Mouse (Mus musculus) lung, embryonic 15.5 days (tissue): ENCODE results near the gene Plekhg1. TPM values are rescaled to one million over a fixed set of nuclear protein-coding genes. Genes with fewer than 3 reads are reported as not detected.

Experiments
- ATAC-seq: fragments of 200-750 bp; cut with Nextera tagmentation; 2 replicates; pipeline ENCODE4 v1.8.0; 2017; ENCODE audit warnings: moderate number of reproducible peaks, borderline replicate concordance; ENCODE audit not compliant: low FRiP score, low TSS enrichment; ENCODE audit errors: extremely low read depth
- H3K27ac ChIP-seq: fragments of 300-500 bp; sonication (generic); 2 replicates; pipeline ENCODE4 v1.5.1; 2015; ENCODE audit warnings: moderate library complexity, mild to moderate bottlenecking, inconsistent platforms
- H3K27me3 ChIP-seq: fragments of 300-500 bp; sonication (generic); 2 replicates; pipeline ENCODE4 v1.6.1; 2015; ENCODE audit warnings: inconsistent platforms
- H3K36me3 ChIP-seq: fragments of 300-500 bp; sonication (generic); 2 replicates; pipeline ENCODE4 v1.6.1; 2015; ENCODE audit warnings: inconsistent platforms
- H3K4me1 ChIP-seq: fragments of 300-500 bp; sonication (generic); 2 replicates; pipeline ENCODE4 v1.6.1; 2015; ENCODE audit warnings: inconsistent platforms
- H3K4me2 ChIP-seq: fragments of 300-500 bp; sonication (generic); 2 replicates; pipeline ENCODE4 v1.6.1; 2015; ENCODE audit warnings: inconsistent platforms, mild to moderate bottlenecking, moderate library complexity
- H3K4me3 ChIP-seq: fragments of 300-500 bp; sonication (generic); 2 replicates; pipeline ENCODE4 v1.5.1; 2015; ENCODE audit warnings: mild to moderate bottlenecking, inconsistent platforms
- H3K9ac ChIP-seq: fragments of 300-500 bp; sonication (generic); 2 replicates; pipeline ENCODE4 v1.6.1; 2015; ENCODE audit warnings: inconsistent platforms
- H3K9me3 ChIP-seq: fragments of 300-500 bp; sonication (generic); 2 replicates; pipeline ENCODE4 v1.6.1; 2016; ENCODE audit warnings: inconsistent platforms
- WGBS: fragments of 180-500 bp; shearing (Covaris S2); methylation state at CpG from one replicate; pipeline ENCODE4 v1.1.7; 2015; 5-methylcytosine and 5-hydroxymethylcytosine counted together
- polyA plus RNA-seq: library from polyadenylated mRNA; unstranded; fragments of >200 nt; fragmentation: Nextera tagmentation; extraction: Ambion mirVana; gene quantifications from 2 replicates; pipeline ENCODE4 v1.2.1, GENCODE M21; 2015

Plekhg1 gene
- polyA plus RNA-seq, 1 experiment from 2014 or later: 9.9 TPM

- Histone ChIP-seq H3K9ac (no peak overlapping the region), H3K36me3 (no peaks in the 10 kb centered on the region)
- ATAC-seq: no peak
Observed at GRCm38 (mm10) chr10:3715302-3715943, 24.7 kb upstream of the Plekhg1 start.

GRCm38 (mm10) chr10:3718021-3718865 is 21.9 kb upstream of the Plekhg1 start:
- Histone ChIP-seq H3K27ac (peak overlapping the region; percentile 79), H3K27me3 (no peaks in the 10 kb centered on the region), H3K36me3 (no peaks in the 10 kb centered on the region), H3K4me2 (peak overlapping the region; percentile 25; the same call in 1 of the 2 replicates), H3K9ac (no peak overlapping the region), H3K4me1 (peaks cover 7% of the 10 kb centered on the region; the same call in 1 of the 2 replicates), H3K9me3 (no peaks in the 10 kb centered on the region), H3K4me3 (peak overlapping the region; percentile 6; the same call in 1 of the 2 replicates)
- 52% methylated on average over 16 of the region's 16 CpGs for WGBS
- ATAC-seq: peak; percentile 82

More at GRCm38 (mm10) chr10:3715302-3715943, 24.7 kb upstream of the Plekhg1 start:
- WGBS: 88% methylated on average over 3 of the region's 3 CpGs
- Histone ChIP-seq H3K9me3 (no peaks in the 10 kb centered on the region), H3K27ac (no peak overlapping the region), H3K4me3 (no peak overlapping the region), H3K4me2 (no peak overlapping the region), H3K4me1 (peaks cover 7% of the 10 kb centered on the region; the same call in 1 of the 2 replicates), H3K27me3 (no peaks in the 10 kb centered on the region)

GRCm38 (mm10) chr10:3720296-3720695 is 19.9 kb upstream of the Plekhg1 start:
- H3K4me2 ChIP-seq: no peak overlapping the region
- ATAC-seq: no peak
- no peaks in the 10 kb centered on the region for H3K9me3 ChIP-seq
- peaks cover 7% of the 10 kb centered on the region; the same call in 1 of the 2 replicates for H3K4me1 ChIP-seq
- no peak overlapping the region for H3K27ac ChIP-seq
- no peaks in the 10 kb centered on the region for H3K27me3 ChIP-seq
- no peaks in the 10 kb centered on the region for H3K36me3 ChIP-seq
- H3K4me3 ChIP-seq: no peak overlapping the region
- H3K9ac ChIP-seq: no peak overlapping the region
- WGBS: 68% methylated on average over 2 of the region's 2 CpGs

- H3K27ac ChIP-seq: no peak overlapping the region
- no peak for ATAC-seq
Observed at GRCm38 (mm10) chr10:3722339-3722738, 17.8 kb upstream of the Plekhg1 start.

GRCm38 (mm10) chr10:3724665-3725064 is 15.5 kb upstream of the Plekhg1 start:
- H3K9ac ChIP-seq: no peak overlapping the region
- no peaks in the 10 kb centered on the region for H3K4me1 ChIP-seq
- no peak overlapping the region for H3K4me2 ChIP-seq
- H3K9me3 ChIP-seq: no peaks in the 10 kb centered on the region
- no peaks in the 10 kb centered on the region for H3K27me3 ChIP-seq
- no peaks in the 10 kb centered on the region for H3K36me3 ChIP-seq
- no peak for ATAC-seq
- no peak overlapping the region for H3K4me3 ChIP-seq
- 41% methylated on average over 1 of the region's 1 CpGs for whole genome bisulfite sequencing
- no peak overlapping the region for H3K27ac ChIP-seq

More at GRCm38 (mm10) chr10:3722339-3722738, 17.8 kb upstream of the Plekhg1 start:
- Histone ChIP-seq H3K4me3 (no peak overlapping the region), H3K36me3 (no peaks in the 10 kb centered on the region), H3K4me2 (no peak overlapping the region), H3K9ac (no peak overlapping the region), H3K4me1 (peaks cover 7% of the 10 kb centered on the region; the same call in 1 of the 2 replicates), H3K9me3 (no peaks in the 10 kb centered on the region), H3K27me3 (no peaks in the 10 kb centered on the region)
- 37% methylated on average over 2 of the region's 2 CpGs for WGBS

- Histone ChIP-seq H3K4me2 (no peak overlapping the region), H3K9me3 (no peaks in the 10 kb centered on the region), H3K36me3 (no peaks in the 10 kb centered on the region), H3K4me3 (no peak overlapping the region), H3K4me1 (no peaks in the 10 kb centered on the region), H3K27me3 (no peaks in the 10 kb centered on the region), H3K27ac (no peak overlapping the region), H3K9ac (no peak overlapping the region)
- ATAC-seq: no peak
- WGBS: 69% methylated on average over 3 of the region's 3 CpGs
Observed at GRCm38 (mm10) chr10:3729666-3730065, 10.5 kb upstream of the Plekhg1 start.

- no peaks in the 10 kb centered on the region for H3K27me3 ChIP-seq
- H3K4me3 ChIP-seq: no peak overlapping the region
- no peaks in the 10 kb centered on the region for H3K4me1 ChIP-seq
- no peaks in the 10 kb centered on the region for H3K9me3 ChIP-seq
- no peak overlapping the region for H3K9ac ChIP-seq
- H3K4me2 ChIP-seq: no peak overlapping the region
- no peaks in the 10 kb centered on the region for H3K36me3 ChIP-seq
- WGBS: 37% methylated on average over 4 of the region's 4 CpGs
- ATAC-seq: no peak
- no peak overlapping the region for H3K27ac ChIP-seq
Observed at GRCm38 (mm10) chr10:3730314-3730713, 9.8 kb upstream of the Plekhg1 start.

- WGBS: 59% methylated on average over 3 of the region's 3 CpGs
- Histone ChIP-seq H3K9ac (no peak overlapping the region), H3K27me3 (no peaks in the 10 kb centered on the region), H3K27ac (no peak overlapping the region), H3K4me1 (peaks cover 4% of the 10 kb centered on the region; the same call in 1 of the 2 replicates), H3K36me3 (no peaks in the 10 kb centered on the region), H3K4me2 (no peak overlapping the region), H3K9me3 (no peaks in the 10 kb centered on the region), H3K4me3 (no peak overlapping the region)
- no peak for ATAC-seq
Observed at GRCm38 (mm10) chr10:3737034-3737433, 3.1 kb upstream of the Plekhg1 start.

- no peaks in the 10 kb centered on the region for H3K36me3 ChIP-seq
Observed at GRCm38 (mm10) chr10:3740504-3741388, 582 bp downstream of the Plekhg1 start.

GRCm38 (mm10) chr10:3741791-3742190 is 1.6 kb downstream of the Plekhg1 start:
- no peak for ATAC-seq
- peak overlapping the region; percentile 53 for H3K4me3 ChIP-seq
- no peak overlapping the region for H3K27ac ChIP-seq
- no peaks in the 10 kb centered on the region for H3K9me3 ChIP-seq
- H3K27me3 ChIP-seq: no peaks in the 10 kb centered on the region
- H3K9ac ChIP-seq: peak overlapping the region; percentile 22; the same call in 1 of the 2 replicates
- H3K36me3 ChIP-seq: no peaks in the 10 kb centered on the region
- H3K4me1 ChIP-seq: peaks cover 17% of the 10 kb centered on the region
- H3K4me2 ChIP-seq: peak overlapping the region; percentile 76
- 15% methylated on average over 5 of the region's 5 CpGs for WGBS

More at GRCm38 (mm10) chr10:3740504-3741388, 582 bp downstream of the Plekhg1 start:
- ATAC-seq: peak; percentile 76
- Histone ChIP-seq H3K4me3 (peak overlapping the region; percentile 53), H3K9ac (peak overlapping the region; percentile 47), H3K4me1 (peaks cover 11% of the 10 kb centered on the region), H3K9me3 (no peaks in the 10 kb centered on the region), H3K4me2 (peak overlapping the region; percentile 76), H3K27me3 (no peaks in the 10 kb centered on the region), H3K27ac (peak overlapping the region; percentile 93)
- WGBS: under 1% methylated on average over 36 of the region's 47 CpGs

- no peaks in the 10 kb centered on the region for H3K36me3 ChIP-seq
- no peak overlapping the region for H3K4me3 ChIP-seq
- H3K9me3 ChIP-seq: no peaks in the 10 kb centered on the region
- no peak for ATAC-seq
- no peak overlapping the region for H3K4me2 ChIP-seq
- 20% methylated on average over 2 of the region's 2 CpGs for WGBS
- no peak overlapping the region for H3K9ac ChIP-seq
- no peaks in the 10 kb centered on the region for H3K27me3 ChIP-seq
- peaks cover 21% of the 10 kb centered on the region for H3K4me1 ChIP-seq
- no peak overlapping the region for H3K27ac ChIP-seq
Observed at GRCm38 (mm10) chr10:3743069-3743468, 2.9 kb downstream of the Plekhg1 start.
